Mouse (Mus musculus) ES-Bruce4 (cell line): Measurements from ENCODE around the gene Sipa1l2.

Experiments used
- CTCF ChIP-seq: IDR thresholded peaks from one replicate; pipeline ENCODE4 v1.8.1; 2011; ENCODE audit warnings: low read depth, low read length
- POLR2A ChIP-seq: IDR thresholded peaks from one replicate; pipeline ENCODE4 v1.8.1; 2011; ENCODE audit warnings: low read length; ENCODE audit not compliant: insufficient read depth

- TF ChIP-seq CTCF = no peak
- TF ChIP-seq POLR2A = no peak
Observed at GRCm38 (mm10) chr8:125547296-125547695, 22.3 kb downstream of the Sipa1l2 start.
